Mouse (Mus musculus) gastrocnemius, postnatal 25 days (tissue): ENCODE results near the gene Cux1. TPM values are rescaled to one million over a fixed set of nuclear protein-coding genes. Genes with fewer than 3 reads are reported as not detected.

Source experiments
- DNase-seq: peaks from one replicate; pipeline ENCODE4 v3.0.0; 2022
- total RNA-seq, 2 experiments: library from RNA; stranded (reverse); gene quantifications; 1 replicate in 1 of 2; 2 replicates in 1 of 2; pipeline ENCODE4 v1.2.3; 2021

The Cux1 gene
- total RNA-seq, 2 experiments from 2014 or later: 66.6 to 67.1 TPM

- no peak for DNase-seq
These were observed 27.0 kb downstream of the Cux1 start for GRCm38 (mm10) chr5:136540055-136540838.

- DNase-seq: no peak
These were observed 30.5 kb downstream of the Cux1 start for GRCm38 (mm10) chr5:136536753-136537152.

- no peak for DNase-seq
These were observed 31.1 kb downstream of the Cux1 start for GRCm38 (mm10) chr5:136535976-136536725.

- DNase-seq: no peak
These were observed 32.1 kb downstream of the Cux1 start for GRCm38 (mm10) chr5:136535204-136535603.

- DNase-seq: no peak
These were observed 33.7 kb downstream of the Cux1 start for GRCm38 (mm10) chr5:136533371-136534276.

- DNase-seq: no peak
These were observed 35.5 kb downstream of the Cux1 start for GRCm38 (mm10) chr5:136531674-136532365.

GRCm38 (mm10) chr5:136530931-136531330 lies 36.4 kb downstream of the Cux1 start:
- peak; percentile 63 for DNase-seq

GRCm38 (mm10) chr5:136529165-136529564 lies 38.1 kb downstream of the Cux1 start:
- DNase-seq: no peak

- DNase-seq: no peak
These were observed 39.4 kb downstream of the Cux1 start for GRCm38 (mm10) chr5:136527871-136528270.

GRCm38 (mm10) chr5:136526545-136526909 lies 40.8 kb downstream of the Cux1 start:
- DNase-seq: no peak

GRCm38 (mm10) chr5:136525896-136526544 lies 41.3 kb downstream of the Cux1 start:
- no peak for DNase-seq

- no peak for DNase-seq
These were observed 44.3 kb downstream of the Cux1 start for GRCm38 (mm10) chr5:136522843-136523463.

- DNase-seq: no peak
These were observed 45.6 kb downstream of the Cux1 start for GRCm38 (mm10) chr5:136521656-136522055.

- no peak for DNase-seq
These were observed 48.4 kb downstream of the Cux1 start for GRCm38 (mm10) chr5:136518648-136519437.

- no peak for DNase-seq
These were observed 49.8 kb downstream of the Cux1 start for GRCm38 (mm10) chr5:136517510-136517909.

GRCm38 (mm10) chr5:136516593-136516992 lies 50.7 kb downstream of the Cux1 start:
- DNase-seq: no peak

GRCm38 (mm10) chr5:136514049-136514677 lies 53.1 kb downstream of the Cux1 start:
- DNase-seq: no peak

GRCm38 (mm10) chr5:136512103-136512674 lies 55.1 kb downstream of the Cux1 start:
- DNase-seq: no peak

- no peak for DNase-seq
These were observed 55.9 kb downstream of the Cux1 start for GRCm38 (mm10) chr5:136511378-136511777.
